Mouse (Mus musculus): ENCODE results near the gene Gm11564.
A peak's percentile ranks its signal among the peaks of the same experiment; 100 is the strongest.
"Not testable (repeated sequence)": the region's sequence is repeated elsewhere in the genome, so short reads cannot be mapped to it uniquely, and the experiment has no call there.

Gm11564 gene

GRCm38 (mm10) chr11:99815566-99815965 lies at the start of gene Gm11564:
Gm11564 (minus strand) TSS chr11:99815666.
- DNase-seq = not testable (repeated sequence)

DNA sequence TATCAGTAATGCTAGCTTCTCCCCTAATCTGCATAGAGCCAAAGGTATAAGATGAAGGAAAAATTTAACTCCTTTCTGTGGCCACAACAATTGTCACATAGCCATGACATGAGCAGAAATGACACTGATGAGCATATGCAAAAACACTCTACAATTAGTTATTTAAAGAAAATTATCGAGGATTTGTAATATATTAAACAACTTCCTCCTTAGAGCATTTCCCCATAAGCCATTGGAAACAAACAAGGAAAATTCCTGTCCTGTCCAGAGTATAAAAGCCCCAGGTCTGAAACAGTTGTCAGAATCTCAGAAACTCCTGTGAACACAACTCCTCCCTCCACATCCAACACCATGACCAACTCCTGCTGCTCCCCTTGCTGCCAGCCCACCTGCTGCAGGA lies 48.7 kb upstream of the Gm11564 start, which contains the start of gene Gm11559:
TSS of gene Gm11559 (plus strand) at position 301 of the 400 bp plus-strand sequence.
- DNase-seq = not testable (repeated sequence)

DNA sequence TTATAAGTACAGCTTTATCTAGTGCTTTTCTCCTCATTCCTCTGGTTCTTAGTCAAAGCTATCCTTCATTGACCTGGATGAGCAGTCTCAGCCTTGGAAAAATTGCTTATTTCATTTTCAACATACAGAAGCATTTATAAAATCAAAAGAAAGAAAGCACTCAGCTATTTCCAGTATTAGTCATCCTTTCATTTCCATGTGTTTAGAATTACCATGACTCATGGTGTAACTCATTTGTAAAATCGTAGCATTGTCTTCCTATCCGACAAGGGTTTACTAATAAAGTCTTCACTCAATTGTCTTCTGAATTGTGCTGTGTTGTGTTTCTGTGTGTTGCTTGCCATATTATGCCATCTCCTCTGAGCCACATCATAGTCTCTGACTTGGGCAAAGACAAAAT lies 43.3 kb upstream of the Gm11564 start:
- no peak for DNase-seq

- no peak for DNase-seq
Observed at GRCm38 (mm10) chr11:99857617-99858016, 42.2 kb upstream of the Gm11564 start, which contains the start of gene Gm11568. Gm11568 (plus strand) TSS chr11:99857917.

DNA sequence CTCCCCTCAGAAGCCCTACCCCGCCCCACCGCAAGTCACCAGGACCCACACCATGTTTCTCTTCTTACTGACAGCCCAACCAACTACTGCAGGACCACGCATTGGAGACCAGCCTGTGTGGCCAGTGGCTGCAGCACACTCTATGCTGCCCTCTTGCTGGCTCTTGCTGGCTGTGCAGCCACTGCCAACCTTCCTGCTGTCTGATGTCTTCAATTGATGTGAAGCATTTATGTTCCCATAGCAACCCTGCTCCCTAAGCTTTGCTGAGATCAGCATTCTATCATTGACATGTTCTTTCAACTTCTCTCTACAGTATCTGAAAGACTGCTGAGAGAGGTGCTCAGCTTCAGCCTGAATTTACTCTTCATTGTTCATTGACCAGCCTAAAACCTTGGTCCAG lies 38.7 kb upstream of the Gm11564 start:
- no peak for DNase-seq

- no peak for DNase-seq
Observed at GRCm38 (mm10) chr11:99851508-99851907, 36.0 kb upstream of the Gm11564 start, which contains the start of gene Krtap4-16. Krtap4-16 (minus strand) TSS chr11:99851608.

- DNase-seq = no peak
Observed at GRCm38 (mm10) chr11:99846746-99847145, 31.3 kb upstream of the Gm11564 start.

DNA sequence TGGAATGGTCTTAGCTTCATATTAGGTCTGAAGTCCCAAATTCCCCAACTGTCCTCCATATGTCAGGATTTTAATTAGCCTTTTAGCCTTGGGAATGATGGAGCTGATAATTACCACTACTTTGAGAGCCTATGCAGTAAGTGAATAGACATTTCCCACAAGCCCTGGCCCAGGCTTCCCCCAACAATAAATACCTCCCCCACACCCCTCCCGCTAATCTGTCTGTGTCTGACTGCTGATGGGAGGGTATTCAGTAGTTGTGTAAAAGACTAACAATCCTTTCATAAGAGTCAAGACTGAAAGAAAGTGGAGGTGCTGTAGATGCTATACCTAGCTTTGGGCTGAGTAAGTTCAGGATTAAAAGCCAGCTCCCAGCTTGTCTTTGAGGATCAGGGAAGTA lies 26.7 kb upstream of the Gm11564 start:
- DNase-seq = no peak

- no peak for DNase-seq
Observed at GRCm38 (mm10) chr11:99837966-99838365, 22.5 kb upstream of the Gm11564 start, which contains the start of gene 2300003K06Rik. 2300003K06Rik (minus strand) TSS chr11:99838066.

GRCm38 (mm10) chr11:99809792-99810191 lies 5.7 kb downstream of the Gm11564 start, which contains the start of gene Krtap4-13:
Krtap4-13 (minus strand) TSS chr11:99809892.
- DNase-seq = not testable (repeated sequence)

GRCm38 (mm10) chr11:99804346-99804745 lies 11.1 kb downstream of the Gm11564 start, which contains the start of gene Gm11554:
Gm11554 (minus strand) TSS chr11:99804446.
- DNase-seq = not testable (repeated sequence)

GRCm38 (mm10) chr11:99798832-99799231 lies 16.6 kb downstream of the Gm11564 start, which contains the start of gene Gm11569:
Gm11569 (minus strand) TSS chr11:99798932.
- not testable (repeated sequence) for DNase-seq

GRCm38 (mm10) chr11:99793367-99793766 lies 22.1 kb downstream of the Gm11564 start, which contains the start of gene Gm11596:
Gm11596 (minus strand) TSS chr11:99793467.
- DNase-seq = no peak

DNA sequence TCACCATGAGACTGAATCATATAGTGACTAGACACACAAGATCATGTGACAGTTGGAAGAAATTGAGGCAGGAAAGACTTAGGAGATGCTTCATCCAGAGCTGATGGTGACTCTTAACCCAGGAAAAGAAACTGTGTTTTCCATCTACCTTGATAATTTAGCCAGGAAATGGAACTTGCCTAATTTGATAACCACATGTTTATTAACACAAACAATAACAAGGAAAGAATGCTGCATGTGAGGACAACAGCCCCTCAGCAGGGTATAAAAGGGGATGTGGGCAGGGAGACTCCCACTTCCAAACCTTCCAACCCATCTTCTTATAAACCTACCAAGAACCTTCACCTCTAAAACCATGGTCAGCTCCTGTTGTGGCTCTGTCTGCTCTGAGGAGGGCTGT lies 30.6 kb downstream of the Gm11564 start, which contains the start of gene Krtap4-9:
TSS of gene Krtap4-9 (plus strand) at position 301 of the 400 bp plus-strand sequence.
- not testable (repeated sequence) for DNase-seq

GRCm38 (mm10) chr11:99780604-99781003 lies 34.9 kb downstream of the Gm11564 start, which contains the start of gene Krtap4-8:
Krtap4-8 (minus strand) TSS chr11:99780704.
- DNase-seq = no peak

GRCm38 (mm10) chr11:99778401-99778800 lies 37.1 kb downstream of the Gm11564 start:
- peak; percentile 4 for DNase-seq

DNA sequence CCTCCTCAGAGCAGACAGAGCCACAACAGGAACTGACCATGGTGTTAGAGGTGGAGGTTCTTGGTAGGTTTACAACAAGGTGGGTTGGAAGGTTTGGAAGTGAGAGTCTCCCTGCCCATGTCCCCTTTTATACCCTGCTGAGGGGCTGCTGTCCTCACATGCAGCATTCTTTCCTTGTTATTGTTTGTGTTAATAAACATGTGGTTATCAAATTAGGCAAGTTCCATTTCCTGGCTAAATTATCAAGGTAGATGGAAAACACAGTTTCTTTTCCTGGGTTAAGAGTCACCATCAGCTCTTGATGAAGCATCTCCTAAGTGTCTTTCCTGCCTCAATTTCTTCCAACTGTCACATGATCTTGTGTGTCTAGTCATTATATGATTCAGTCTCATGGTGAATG lies 42.7 kb downstream of the Gm11564 start, which contains the start of gene Gm11595:
TSS of gene Gm11595 (minus strand) at position 101 of the 400 bp plus-strand sequence.
- DNase-seq = not testable (repeated sequence)

GRCm38 (mm10) chr11:99768410-99768809 lies 47.1 kb downstream of the Gm11564 start:
- no peak for DNase-seq
